Mouse (Mus musculus): ENCODE results near the gene Dalrd3. TPM values are rescaled to one million over a fixed set of nuclear protein-coding genes. Genes with fewer than 3 reads are reported as not detected.
A peak's percentile ranks its signal among the peaks of the same experiment; 100 is the strongest.

Gene Dalrd3
- polyA plus RNA-seq, 1 experiment from 2014 or later, result 88.6 TPM

DNA sequence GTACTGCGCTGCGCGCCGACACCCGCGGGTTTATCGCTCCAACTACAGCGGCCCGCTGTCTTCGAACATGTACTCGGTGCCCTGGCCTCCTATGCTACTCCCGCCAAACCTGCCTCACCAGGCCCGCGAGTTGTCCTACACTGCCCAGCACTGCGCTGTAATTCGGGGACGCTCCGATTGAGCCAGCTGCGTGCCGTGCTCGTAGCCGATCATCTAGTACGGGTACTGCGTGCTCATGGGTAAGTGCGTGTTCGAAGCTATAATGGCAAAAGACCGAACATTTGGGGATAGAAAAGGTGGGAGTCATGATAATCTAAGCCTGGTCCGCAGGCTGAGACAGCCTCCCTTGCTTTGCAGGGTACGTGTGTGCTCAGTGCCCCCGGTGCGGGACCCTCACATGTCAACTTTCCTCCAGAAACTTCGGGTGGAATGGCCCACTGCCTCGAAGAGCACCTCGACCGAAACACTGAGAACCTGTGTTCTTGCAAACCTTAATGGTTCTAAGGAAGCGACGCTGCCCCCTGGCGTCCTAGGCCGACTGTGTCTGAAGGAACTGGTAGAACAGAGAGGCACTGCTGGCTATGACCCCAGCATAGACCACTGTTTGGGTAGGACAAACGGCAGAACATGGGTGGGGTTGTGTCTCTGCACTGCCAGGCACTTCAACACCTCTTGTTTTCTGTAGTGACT, 666 bp downstream of the Dalrd3 start:
- Histone ChIP-seq H3K27me3 (ENCODE audit: control insufficient read depth, insufficient read depth, low read length) (no peaks in the 10 kb centered on the region), H3K4me2 (peak overlapping the region; percentile 89), H3K9me3 (replicated peaks; ENCODE audit: control insufficient read depth, low read length) (no peaks in the 10 kb centered on the region), H3K4me1 (ENCODE audit: control insufficient read depth, insufficient read depth, low read length) (peaks cover 28% of the 10 kb centered on the region), H3K4me3 (ENCODE audit: low read depth, low read length) (peak overlapping the region; percentile 64), H3K36me3 (ENCODE audit: control insufficient read depth, insufficient read depth, low read length) (peaks cover 22% of the 10 kb centered on the region), H3K9ac (ENCODE audit: low read depth, low read length) (peak overlapping the region; percentile 60), H3K27ac (ENCODE audit: low read depth, low read length) (peak overlapping the region; percentile 47)
- WGBS (ENCODE audit: insufficient replicate concordance), result 1% methylated on average over 40 of the region's 40 CpGs
- ATAC-seq (replicated peaks; ENCODE audit: insufficient number of reproducible peaks, low FRiP score, low TSS enrichment), result peak; percentile 19

DNA sequence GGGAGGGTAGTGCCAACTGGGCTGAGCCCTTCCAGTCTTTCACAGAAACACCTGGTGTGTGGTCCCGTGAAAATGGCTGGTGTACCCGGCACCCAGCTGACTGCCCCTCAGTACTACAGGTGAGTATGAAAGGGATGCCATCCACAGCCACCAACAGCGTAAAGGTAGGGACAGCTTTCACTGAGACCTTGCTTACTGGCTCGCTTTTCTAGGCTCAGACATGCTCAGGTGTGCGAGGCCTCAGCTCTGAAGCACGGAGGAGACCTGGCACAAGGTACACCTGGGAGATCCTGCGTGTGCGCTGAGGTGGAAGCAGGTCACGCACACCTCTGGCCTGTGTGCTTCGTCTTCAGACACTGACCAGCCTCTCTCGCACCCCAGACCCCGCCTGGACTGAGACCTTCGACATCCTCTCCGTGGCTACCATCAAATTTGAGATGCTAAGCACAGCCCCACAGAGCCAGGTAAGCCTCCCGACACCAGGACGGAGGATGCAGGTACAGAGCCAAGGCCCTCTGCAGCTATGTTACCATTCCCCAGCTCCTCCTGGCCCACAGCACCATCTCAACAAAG, 1.8 kb downstream of the Dalrd3 start:
- ATAC-seq (replicated peaks; ENCODE audit: insufficient number of reproducible peaks, low FRiP score, low TSS enrichment), result no peak
- Histone ChIP-seq H3K27ac (ENCODE audit: low read depth, low read length) (no peak overlapping the region), H3K9me3 (replicated peaks; ENCODE audit: control insufficient read depth, low read length) (no peaks in the 10 kb centered on the region), H3K36me3 (ENCODE audit: control insufficient read depth, insufficient read depth, low read length) (peaks cover 23% of the 10 kb centered on the region), H3K9ac (ENCODE audit: low read depth, low read length) (no peak overlapping the region), H3K27me3 (ENCODE audit: control insufficient read depth, insufficient read depth, low read length) (no peaks in the 10 kb centered on the region), H3K4me2 (no peak overlapping the region), H3K4me3 (ENCODE audit: low read depth, low read length) (no peak overlapping the region), H3K4me1 (ENCODE audit: control insufficient read depth, insufficient read depth, low read length) (peaks cover 25% of the 10 kb centered on the region)
- 97% methylated on average over 16 of the region's 16 CpGs for WGBS (ENCODE audit: insufficient replicate concordance)

DNA sequence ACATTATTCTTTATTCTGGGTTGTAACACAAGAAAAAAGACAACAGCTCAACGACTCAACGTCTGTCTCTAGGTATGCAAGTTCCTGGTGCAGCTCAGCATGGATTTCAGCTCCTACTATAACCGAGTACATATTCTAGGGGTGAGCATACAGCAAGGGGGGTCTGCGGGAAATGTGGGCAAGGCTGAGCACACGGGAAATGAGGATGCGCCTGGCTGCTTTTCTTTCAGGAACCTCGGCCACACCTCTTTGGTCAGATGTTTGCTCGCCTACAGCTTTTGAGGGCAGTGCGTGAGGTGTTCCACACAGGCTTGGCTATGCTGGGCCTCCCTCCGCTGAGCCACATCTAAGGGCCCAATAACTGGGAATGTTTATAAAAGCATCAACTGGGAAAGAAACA, 2.6 kb downstream of the Dalrd3 start:
- Histone ChIP-seq H3K9me3 (replicated peaks; ENCODE audit: control insufficient read depth, low read length) (no peaks in the 10 kb centered on the region), H3K36me3 (ENCODE audit: control insufficient read depth, insufficient read depth, low read length) (peaks cover 23% of the 10 kb centered on the region), H3K4me1 (ENCODE audit: control insufficient read depth, insufficient read depth, low read length) (peaks cover 33% of the 10 kb centered on the region), H3K27me3 (ENCODE audit: control insufficient read depth, insufficient read depth, low read length) (no peaks in the 10 kb centered on the region), H3K4me3 (ENCODE audit: low read depth, low read length) (no peak overlapping the region), H3K4me2 (no peak overlapping the region), H3K27ac (ENCODE audit: low read depth, low read length) (no peak overlapping the region), H3K9ac (ENCODE audit: low read depth, low read length) (no peak overlapping the region)
- WGBS (ENCODE audit: insufficient replicate concordance), result 84% methylated on average over 10 of the region's 10 CpGs
- ATAC-seq (replicated peaks; ENCODE audit: insufficient number of reproducible peaks, low FRiP score, low TSS enrichment), result no peak

DNA sequence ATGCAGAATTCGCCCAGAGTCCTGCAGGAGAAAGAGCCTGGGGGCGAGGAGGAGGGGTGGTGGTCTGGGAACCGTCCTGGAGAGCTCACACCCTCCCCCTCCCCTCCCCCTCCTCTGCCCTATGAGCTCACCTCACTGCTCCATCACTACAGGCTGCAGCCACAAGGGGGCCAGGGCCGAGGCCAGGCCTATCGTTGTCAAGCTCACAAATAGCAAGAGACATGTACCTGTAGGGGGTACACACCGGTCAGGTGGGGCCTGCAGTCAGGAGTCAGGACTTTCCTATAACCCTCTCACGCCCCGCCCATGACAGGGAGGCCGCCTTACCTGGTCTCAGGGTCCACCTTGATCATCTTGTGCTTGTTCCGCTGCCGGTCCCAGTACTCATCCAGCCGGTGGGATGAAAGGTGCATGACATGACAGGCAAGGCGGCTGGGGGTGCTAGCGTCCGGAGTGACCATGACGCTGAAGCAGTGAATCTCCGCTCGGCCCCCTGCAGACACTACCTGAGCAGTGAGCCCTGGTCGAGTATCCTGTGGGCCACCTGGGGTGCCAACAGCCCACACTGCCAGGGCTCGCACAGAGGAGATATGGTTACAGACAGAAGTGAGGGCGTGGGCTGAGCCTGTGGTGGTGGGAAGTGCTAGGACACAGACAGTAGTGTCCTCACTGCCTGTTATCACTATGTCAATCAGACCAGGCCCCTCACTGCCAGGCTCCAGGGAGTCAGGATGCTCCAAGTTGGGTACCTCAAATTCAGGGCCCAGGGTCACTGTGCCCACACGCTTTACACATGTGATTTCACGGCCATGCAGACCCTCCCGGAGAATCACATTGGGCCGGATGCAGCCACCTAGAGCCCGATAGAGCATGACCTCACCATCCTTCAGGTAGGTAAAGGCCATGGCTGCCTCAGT, 4.3 kb downstream of the Dalrd3 start:
- H3K4me1 ChIP-seq (ENCODE audit: control insufficient read depth, insufficient read depth, low read length), result peaks cover 26% of the 10 kb centered on the region
- ATAC-seq (replicated peaks; ENCODE audit: insufficient number of reproducible peaks, low FRiP score, low TSS enrichment), result no peak
- no peak overlapping the region for H3K4me2 ChIP-seq
- no peaks in the 10 kb centered on the region for H3K27me3 ChIP-seq (ENCODE audit: control insufficient read depth, insufficient read depth, low read length)
- peaks cover 23% of the 10 kb centered on the region for H3K36me3 ChIP-seq (ENCODE audit: control insufficient read depth, insufficient read depth, low read length)
- no peaks in the 10 kb centered on the region for H3K9me3 ChIP-seq (replicated peaks; ENCODE audit: control insufficient read depth, low read length)
- H3K4me3 ChIP-seq (ENCODE audit: low read depth, low read length), result no peak overlapping the region; the same call in 1 of the 2 replicates
- H3K27ac ChIP-seq (ENCODE audit: low read depth, low read length), result no peak overlapping the region
- H3K9ac ChIP-seq (ENCODE audit: low read depth, low read length), result no peak overlapping the region
- WGBS (ENCODE audit: insufficient replicate concordance), result 47% methylated on average over 26 of the region's 26 CpGs

DNA sequence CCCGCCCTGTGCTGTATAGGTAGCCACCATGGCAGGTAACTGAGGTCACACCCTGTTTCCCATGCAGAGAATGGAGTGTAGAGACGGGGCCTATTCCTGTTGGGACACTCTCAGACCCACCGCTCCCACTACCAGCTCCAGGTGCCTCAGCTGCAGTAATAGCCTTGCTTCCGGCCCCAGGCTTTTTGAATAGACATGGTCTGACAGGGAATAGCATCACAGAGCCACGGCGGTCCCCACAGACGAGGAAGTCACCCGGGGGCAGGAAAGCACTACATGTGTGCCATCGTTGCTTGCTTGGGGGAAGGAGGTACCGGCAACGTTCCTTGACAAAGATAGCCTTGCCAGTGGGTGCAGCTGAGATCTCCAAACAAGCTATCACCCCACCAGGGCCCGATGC, 5.2 kb downstream of the Dalrd3 start:
- ATAC-seq (replicated peaks; ENCODE audit: insufficient number of reproducible peaks, low FRiP score, low TSS enrichment), result no peak

DNA sequence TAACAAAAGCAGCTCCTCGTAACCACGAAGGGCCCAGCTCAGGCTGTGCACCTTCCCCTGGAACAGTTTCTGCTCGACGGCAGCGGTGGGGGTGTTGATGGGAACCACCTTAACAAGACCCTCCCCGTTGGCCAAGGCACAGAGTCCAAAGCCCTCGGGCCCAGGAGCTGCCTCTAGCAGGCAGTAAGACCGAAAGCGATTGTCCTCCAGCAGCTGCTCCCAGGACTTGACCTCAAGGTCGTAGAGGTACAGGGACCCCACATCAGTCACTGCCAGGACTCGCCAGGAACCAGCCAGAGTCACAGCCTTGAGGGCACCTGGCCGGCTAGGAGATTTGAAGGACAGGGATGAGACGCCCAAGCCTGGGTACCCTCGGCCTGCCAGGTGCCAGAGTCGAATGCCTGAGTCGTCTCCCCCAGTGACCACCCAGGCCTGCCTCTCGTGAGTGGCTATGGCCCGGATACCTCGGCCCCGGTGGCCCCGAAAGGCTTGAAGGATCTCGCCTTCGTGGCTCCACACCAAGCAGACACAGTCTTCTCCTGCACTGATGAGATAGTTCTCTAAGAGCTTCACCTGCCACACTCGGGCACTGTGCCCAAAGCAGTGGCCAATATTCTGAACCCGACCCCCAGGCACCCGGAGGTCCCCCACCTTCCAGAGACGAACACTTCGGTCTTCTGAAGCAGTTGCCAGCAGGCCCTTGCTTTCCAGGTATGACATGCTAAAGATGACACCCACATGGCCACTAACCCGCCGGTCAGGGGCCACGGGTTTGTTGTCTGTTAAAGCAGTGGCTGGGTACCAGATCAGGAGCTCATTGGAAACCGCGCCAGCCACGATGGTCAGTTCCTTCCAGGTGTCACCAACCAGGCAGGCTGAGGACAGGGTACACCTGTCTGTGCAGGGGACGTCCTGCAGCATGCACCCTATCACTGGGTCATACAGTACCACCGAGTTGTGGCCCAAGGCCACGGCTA, 5.9 kb downstream of the Dalrd3 start:
- Histone ChIP-seq H3K27me3 (ENCODE audit: control insufficient read depth, insufficient read depth, low read length) (no peaks in the 10 kb centered on the region), H3K9ac (ENCODE audit: low read depth, low read length) (0 out of 2 replicates have a peak overlapping the region, but pooled peaks have one; percentile 22), H3K27ac (ENCODE audit: low read depth, low read length) (no peak overlapping the region), H3K4me2 (no peak overlapping the region), H3K36me3 (ENCODE audit: control insufficient read depth, insufficient read depth, low read length) (peaks cover 23% of the 10 kb centered on the region), H3K9me3 (replicated peaks; ENCODE audit: control insufficient read depth, low read length) (no peaks in the 10 kb centered on the region), H3K4me1 (ENCODE audit: control insufficient read depth, insufficient read depth, low read length) (peaks cover 32% of the 10 kb centered on the region), H3K4me3 (ENCODE audit: low read depth, low read length) (no peak overlapping the region)
- 83% methylated on average over 37 of the region's 37 CpGs for WGBS (ENCODE audit: insufficient replicate concordance)
- ATAC-seq (replicated peaks; ENCODE audit: insufficient number of reproducible peaks, low FRiP score, low TSS enrichment), result no peak

More for the DNA sequence above, 5.2 kb downstream of the Dalrd3 start:
- H3K4me3 ChIP-seq (ENCODE audit: low read depth, low read length), result no peak overlapping the region
- no peaks in the 10 kb centered on the region for H3K9me3 ChIP-seq (replicated peaks; ENCODE audit: control insufficient read depth, low read length)
- no peaks in the 10 kb centered on the region for H3K27me3 ChIP-seq (ENCODE audit: control insufficient read depth, insufficient read depth, low read length)
- H3K36me3 ChIP-seq (ENCODE audit: control insufficient read depth, insufficient read depth, low read length), result peaks cover 23% of the 10 kb centered on the region
- 89% methylated on average over 12 of the region's 12 CpGs for WGBS (ENCODE audit: insufficient replicate concordance)
- no peak overlapping the region for H3K27ac ChIP-seq (ENCODE audit: low read depth, low read length)
- H3K9ac ChIP-seq (ENCODE audit: low read depth, low read length), result 0 out of 2 replicates have a peak overlapping the region, but pooled peaks have one; percentile 22
- no peak overlapping the region for H3K4me2 ChIP-seq
- peaks cover 32% of the 10 kb centered on the region for H3K4me1 ChIP-seq (ENCODE audit: control insufficient read depth, insufficient read depth, low read length)

DNA sequence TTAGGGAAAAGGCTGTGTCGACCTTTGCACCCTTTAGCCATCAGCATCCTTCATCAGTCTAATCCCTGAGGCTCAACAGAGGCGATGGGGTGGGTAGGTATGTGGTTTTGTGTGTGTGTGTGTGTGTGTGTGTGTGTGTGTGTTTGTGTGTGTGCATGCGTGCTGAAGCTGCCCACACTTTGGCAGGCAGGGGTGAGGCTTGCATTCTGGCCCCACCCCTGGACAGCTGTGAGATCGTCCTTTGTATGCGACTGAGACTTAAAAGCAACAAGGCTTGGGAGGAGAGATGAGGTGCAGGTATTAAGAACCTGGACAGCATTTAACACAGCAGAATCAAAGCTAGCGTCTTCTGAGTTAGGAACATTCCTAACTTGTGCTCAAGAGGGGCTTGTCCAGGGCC, 7.3 kb downstream of the Dalrd3 start:
- H3K4me3 ChIP-seq (ENCODE audit: low read depth, low read length), result peak overlapping the region; percentile 90; the same call in 1 of the 2 replicates
- H3K4me2 ChIP-seq, result peak overlapping the region; percentile 85
- peaks cover 20% of the 10 kb centered on the region for H3K36me3 ChIP-seq (ENCODE audit: control insufficient read depth, insufficient read depth, low read length)
- 66% methylated on average over 6 of the region's 6 CpGs for WGBS (ENCODE audit: insufficient replicate concordance)
- ATAC-seq (replicated peaks; ENCODE audit: insufficient number of reproducible peaks, low FRiP score, low TSS enrichment), result no peak
- H3K27ac ChIP-seq (ENCODE audit: low read depth, low read length), result no peak overlapping the region
- no peaks in the 10 kb centered on the region for H3K9me3 ChIP-seq (replicated peaks; ENCODE audit: control insufficient read depth, low read length)
- peaks cover 32% of the 10 kb centered on the region for H3K4me1 ChIP-seq (ENCODE audit: control insufficient read depth, insufficient read depth, low read length)
- peak overlapping the region; percentile 89 for H3K9ac ChIP-seq (ENCODE audit: low read depth, low read length)
- H3K27me3 ChIP-seq (ENCODE audit: control insufficient read depth, insufficient read depth, low read length), result no peaks in the 10 kb centered on the region

All from heart, embryonic 11.5 days (tissue).